Mouse (Mus musculus): ENCODE data around the gene Acsl1. TPM values are rescaled to one million over a fixed set of nuclear protein-coding genes. Genes with fewer than 3 reads are reported as not detected.

Gene Acsl1
- 17.2 and 18.8 TPM in 2 replicates for polyA plus RNA-seq (2015; fragmentation: Nextera tagmentation; extraction: Ambion mirVana)

- H3K4me1 ChIP-seq, result peaks cover 10% of the 10 kb centered on the region
- H3K36me3 ChIP-seq (replicated peaks), result no peaks in the 10 kb centered on the region
- peak within 1 kb of the TSS; percentile 85 for H3K27ac ChIP-seq
- peak; percentile 94 for ATAC-seq (replicated peaks)
- peak within 1 kb of the TSS; percentile 73 for H3K4me2 ChIP-seq
- no peaks in the 10 kb centered on the region for H3K9me3 ChIP-seq
- peak within 1 kb of the TSS; percentile 73 for H3K9ac ChIP-seq
- no peaks in the 10 kb centered on the region for H3K27me3 ChIP-seq (replicated peaks)
- H3K4me3 ChIP-seq, result peak within 1 kb of the TSS; percentile 88
- WGBS, result under 1% methylated on average over 101 of the region's 106 CpGs
Observed at GRCm38 (mm10) chr8:46470792-46471781, at the start of gene Acsl1. TSS of gene Acsl1 (plus strand) at chr8:46471037.

GRCm38 (mm10) chr8:46421515-46421914 is 49.3 kb upstream of the Acsl1 start:
- H3K4me3 ChIP-seq, result no peak overlapping the region
- no peaks in the 10 kb centered on the region for H3K27me3 ChIP-seq (replicated peaks)
- no peak overlapping the region for H3K27ac ChIP-seq
- no peak overlapping the region for H3K9ac ChIP-seq
- no peak for ATAC-seq (replicated peaks)
- H3K36me3 ChIP-seq (replicated peaks), result no peaks in the 10 kb centered on the region
- no peak overlapping the region for H3K4me2 ChIP-seq
- H3K4me1 ChIP-seq, result no peaks in the 10 kb centered on the region
- 82% methylated on average over 6 of the region's 6 CpGs for WGBS
- no peaks in the 10 kb centered on the region for H3K9me3 ChIP-seq

GRCm38 (mm10) chr8:46427940-46428339 is 42.9 kb upstream of the Acsl1 start:
- Histone ChIP-seq H3K9me3 (no peaks in the 10 kb centered on the region), H3K27ac (no peak overlapping the region), H3K4me1 (no peaks in the 10 kb centered on the region), H3K4me2 (no peak overlapping the region), H3K9ac (no peak overlapping the region), H3K27me3 (replicated peaks) (no peaks in the 10 kb centered on the region), H3K4me3 (no peak overlapping the region), H3K36me3 (replicated peaks) (no peaks in the 10 kb centered on the region)
- ATAC-seq (replicated peaks), result no peak

GRCm38 (mm10) chr8:46429871-46430270 is 41.0 kb upstream of the Acsl1 start:
- H3K4me3 ChIP-seq, result no peak overlapping the region
- H3K27ac ChIP-seq, result no peak overlapping the region
- ATAC-seq (replicated peaks), result no peak
- no peaks in the 10 kb centered on the region for H3K27me3 ChIP-seq (replicated peaks)
- H3K4me1 ChIP-seq, result no peaks in the 10 kb centered on the region
- no peaks in the 10 kb centered on the region for H3K9me3 ChIP-seq
- H3K4me2 ChIP-seq, result no peak overlapping the region
- no peak overlapping the region for H3K9ac ChIP-seq
- H3K36me3 ChIP-seq (replicated peaks), result no peaks in the 10 kb centered on the region
- 76% methylated on average over 7 of the region's 7 CpGs for WGBS

- ATAC-seq (replicated peaks), result no peak
- Histone ChIP-seq H3K9me3 (no peaks in the 10 kb centered on the region), H3K9ac (no peak overlapping the region), H3K4me1 (no peaks in the 10 kb centered on the region), H3K27ac (no peak overlapping the region), H3K4me2 (no peak overlapping the region), H3K36me3 (replicated peaks) (no peaks in the 10 kb centered on the region), H3K27me3 (replicated peaks) (no peaks in the 10 kb centered on the region), H3K4me3 (no peak overlapping the region)
- 89% methylated on average over 4 of the region's 4 CpGs for WGBS
Observed at GRCm38 (mm10) chr8:46431921-46432320, 38.9 kb upstream of the Acsl1 start.

GRCm38 (mm10) chr8:46432581-46432980 is 38.3 kb upstream of the Acsl1 start:
- H3K27ac ChIP-seq, result no peak overlapping the region
- H3K27me3 ChIP-seq (replicated peaks), result no peaks in the 10 kb centered on the region
- no peak overlapping the region for H3K9ac ChIP-seq
- H3K36me3 ChIP-seq (replicated peaks), result no peaks in the 10 kb centered on the region
- WGBS, result 93% methylated on average over 3 of the region's 3 CpGs
- H3K4me2 ChIP-seq, result no peak overlapping the region
- H3K4me3 ChIP-seq, result no peak overlapping the region
- ATAC-seq (replicated peaks), result no peak
- H3K4me1 ChIP-seq, result no peaks in the 10 kb centered on the region
- H3K9me3 ChIP-seq, result no peaks in the 10 kb centered on the region

- H3K4me1 ChIP-seq, result no peaks in the 10 kb centered on the region
- no peaks in the 10 kb centered on the region for H3K9me3 ChIP-seq
- no peak overlapping the region for H3K27ac ChIP-seq
- H3K27me3 ChIP-seq (replicated peaks), result no peaks in the 10 kb centered on the region
- no peak overlapping the region for H3K4me3 ChIP-seq
- 72% methylated on average over 1 of the region's 1 CpGs for whole genome bisulfite sequencing
- H3K36me3 ChIP-seq (replicated peaks), result no peaks in the 10 kb centered on the region
- no peak overlapping the region for H3K4me2 ChIP-seq
- ATAC-seq (replicated peaks), result no peak
- H3K9ac ChIP-seq, result no peak overlapping the region
Observed at GRCm38 (mm10) chr8:46433656-46434055, 37.2 kb upstream of the Acsl1 start.

- H3K4me3 ChIP-seq, result no peak overlapping the region
- no peak overlapping the region for H3K9ac ChIP-seq
- no peak overlapping the region for H3K4me2 ChIP-seq
- H3K36me3 ChIP-seq (replicated peaks), result no peaks in the 10 kb centered on the region
- ATAC-seq (replicated peaks), result no peak
- no peaks in the 10 kb centered on the region for H3K9me3 ChIP-seq
- H3K4me1 ChIP-seq, result no peaks in the 10 kb centered on the region
- H3K27ac ChIP-seq, result no peak overlapping the region
- no peaks in the 10 kb centered on the region for H3K27me3 ChIP-seq (replicated peaks)
- WGBS, result 63% methylated on average over 10 of the region's 10 CpGs
Observed at GRCm38 (mm10) chr8:46438491-46438890, 32.3 kb upstream of the Acsl1 start.

- WGBS, result 57% methylated on average over 12 of the region's 12 CpGs
- Histone ChIP-seq H3K4me3 (no peak overlapping the region), H3K4me2 (no peak overlapping the region), H3K4me1 (peaks cover 4% of the 10 kb centered on the region; the same call in 1 of the 2 replicates), H3K9me3 (no peaks in the 10 kb centered on the region), H3K9ac (no peak overlapping the region), H3K27me3 (replicated peaks) (no peaks in the 10 kb centered on the region), H3K36me3 (replicated peaks) (no peaks in the 10 kb centered on the region), H3K27ac (no peak overlapping the region)
- ATAC-seq (replicated peaks), result no peak
Observed at GRCm38 (mm10) chr8:46445964-46446915, 24.6 kb upstream of the Acsl1 start.

- H3K36me3 ChIP-seq (replicated peaks), result no peaks in the 10 kb centered on the region
- ATAC-seq (replicated peaks), result no peak
- no peak overlapping the region for H3K27ac ChIP-seq
- no peak overlapping the region for H3K4me3 ChIP-seq
- H3K27me3 ChIP-seq (replicated peaks), result no peaks in the 10 kb centered on the region
- H3K9me3 ChIP-seq, result no peaks in the 10 kb centered on the region
- H3K9ac ChIP-seq, result no peak overlapping the region
- WGBS, result 88% methylated on average over 6 of the region's 6 CpGs
- peaks cover 4% of the 10 kb centered on the region; the same call in 1 of the 2 replicates for H3K4me1 ChIP-seq
- no peak overlapping the region for H3K4me2 ChIP-seq
Observed at GRCm38 (mm10) chr8:46447334-46447733, 23.5 kb upstream of the Acsl1 start.

GRCm38 (mm10) chr8:46448606-46449005 is 22.2 kb upstream of the Acsl1 start:
- H3K4me1 ChIP-seq, result peaks cover 4% of the 10 kb centered on the region; the same call in 1 of the 2 replicates
- H3K4me3 ChIP-seq, result no peak overlapping the region
- H3K27me3 ChIP-seq (replicated peaks), result no peaks in the 10 kb centered on the region
- no peak for ATAC-seq (replicated peaks)
- no peaks in the 10 kb centered on the region for H3K9me3 ChIP-seq
- no peak overlapping the region for H3K27ac ChIP-seq
- H3K36me3 ChIP-seq (replicated peaks), result no peaks in the 10 kb centered on the region
- H3K9ac ChIP-seq, result no peak overlapping the region
- WGBS, result 82% methylated on average over 5 of the region's 5 CpGs
- no peak overlapping the region for H3K4me2 ChIP-seq

GRCm38 (mm10) chr8:46449063-46449462 is 21.8 kb upstream of the Acsl1 start:
- Histone ChIP-seq H3K9me3 (peaks cover under 1% of the 10 kb centered on the region; the same call in 1 of the 2 replicates), H3K4me1 (peaks cover 4% of the 10 kb centered on the region; the same call in 1 of the 2 replicates), H3K4me3 (no peak overlapping the region), H3K27ac (no peak overlapping the region), H3K9ac (no peak overlapping the region), H3K27me3 (replicated peaks) (no peaks in the 10 kb centered on the region), H3K4me2 (no peak overlapping the region), H3K36me3 (replicated peaks) (no peaks in the 10 kb centered on the region)
- WGBS, result 94% methylated on average over 4 of the region's 4 CpGs
- no peak for ATAC-seq (replicated peaks)
